Mouse (Mus musculus): ENCODE data around the gene Akap8l. TPM values are rescaled to one million over a fixed set of nuclear protein-coding genes. Genes with fewer than 3 reads are reported as not detected.

The Akap8l gene
- polyA plus RNA-seq, 1 experiment from 2014 or later, result 83.5 TPM

GRCm38 (mm10) chr17:32281611-32282310, 68.6 kb downstream of the Akap8l start:
- Histone ChIP-seq H3K4me1 (peaks cover 11% of the 10 kb centered on the region), H3K27ac (no peak overlapping the region), H3K9me3 (no peaks in the 10 kb centered on the region), H3K9ac (no peak overlapping the region), H3K4me3 (replicated peaks) (no peak overlapping the region), H3K4me2 (no peak overlapping the region), H3K27me3 (replicated peaks) (no peaks in the 10 kb centered on the region), H3K36me3 (no peaks in the 10 kb centered on the region)
- 62% methylated on average over 4 of the region's 4 CpGs for WGBS
- ATAC-seq (ENCODE audit: insufficient read depth, low FRiP score, low read depth), result no peak

- H3K4me2 ChIP-seq, result no peak overlapping the region
- peaks cover 11% of the 10 kb centered on the region for H3K4me1 ChIP-seq
- H3K27ac ChIP-seq, result no peak overlapping the region
- WGBS, result 91% methylated on average over 2 of the region's 2 CpGs
- no peaks in the 10 kb centered on the region for H3K27me3 ChIP-seq (replicated peaks)
- no peaks in the 10 kb centered on the region for H3K36me3 ChIP-seq
- no peaks in the 10 kb centered on the region for H3K9me3 ChIP-seq
- ATAC-seq (ENCODE audit: insufficient read depth, low FRiP score, low read depth), result no peak
- no peak overlapping the region for H3K4me3 ChIP-seq (replicated peaks)
- no peak overlapping the region for H3K9ac ChIP-seq
Observed at GRCm38 (mm10) chr17:32281126-32281525, 69.3 kb downstream of the Akap8l start.

GRCm38 (mm10) chr17:32280575-32280974, 69.8 kb downstream of the Akap8l start:
- Histone ChIP-seq H3K9ac (no peak overlapping the region), H3K4me1 (peaks cover 11% of the 10 kb centered on the region), H3K4me2 (no peak overlapping the region), H3K27me3 (replicated peaks) (no peaks in the 10 kb centered on the region), H3K9me3 (no peaks in the 10 kb centered on the region), H3K36me3 (no peaks in the 10 kb centered on the region), H3K4me3 (replicated peaks) (no peak overlapping the region), H3K27ac (no peak overlapping the region)
- ATAC-seq (ENCODE audit: insufficient read depth, low FRiP score, low read depth), result no peak
- 84% methylated on average over 3 of the region's 3 CpGs for WGBS

GRCm38 (mm10) chr17:32277201-32277600, 73.2 kb downstream of the Akap8l start:
- no peaks in the 10 kb centered on the region for H3K9me3 ChIP-seq
- WGBS, result 90% methylated on average over 1 of the region's 1 CpGs
- no peak for ATAC-seq (ENCODE audit: insufficient read depth, low FRiP score, low read depth)
- no peak overlapping the region for H3K4me2 ChIP-seq
- H3K27ac ChIP-seq, result no peak overlapping the region
- no peak overlapping the region for H3K4me3 ChIP-seq (replicated peaks)
- no peak overlapping the region for H3K9ac ChIP-seq
- H3K27me3 ChIP-seq (replicated peaks), result no peaks in the 10 kb centered on the region
- peaks cover 5% of the 10 kb centered on the region; the same call in 1 of the 2 replicates for H3K4me1 ChIP-seq
- no peaks in the 10 kb centered on the region for H3K36me3 ChIP-seq

- 88% methylated on average over 3 of the region's 3 CpGs for WGBS
- H3K4me3 ChIP-seq (replicated peaks), result no peak overlapping the region
- H3K4me1 ChIP-seq, result no peaks in the 10 kb centered on the region
- no peaks in the 10 kb centered on the region for H3K9me3 ChIP-seq
- no peaks in the 10 kb centered on the region for H3K36me3 ChIP-seq
- H3K27me3 ChIP-seq (replicated peaks), result no peaks in the 10 kb centered on the region
- no peak overlapping the region for H3K9ac ChIP-seq
- H3K4me2 ChIP-seq, result no peak overlapping the region
- no peak overlapping the region for H3K27ac ChIP-seq
- ATAC-seq (ENCODE audit: insufficient read depth, low FRiP score, low read depth), result no peak
Observed at GRCm38 (mm10) chr17:32275568-32275967, 74.8 kb downstream of the Akap8l start.

Small RNA genes within 50 kb of the gene (microRNA-seq; reads per million reads assigned to microRNA genes)
- gene Gm22201, result not detected

Other genes starting within 250 kb of the Akap8l start
- gene Notch3, start 183.8 kb downstream of the Akap8l start, polyA plus RNA-seq (2015; fragmentation: Nextera tagmentation; extraction: Ambion mirVana), result 13.1 and 14.2 TPM in 2 replicates
- 1.5 and 5.0 TPM in 2 replicates for gene Ephx3, start 161.1 kb downstream of the Akap8l start, polyA plus RNA-seq (2015; fragmentation: Nextera tagmentation; extraction: Ambion mirVana)
- 68.8 and 79.5 TPM in 2 replicates for gene Brd4, start 65.9 kb downstream of the Akap8l start, polyA plus RNA-seq (2015; fragmentation: Nextera tagmentation; extraction: Ambion mirVana)
- 86.1 and 98.3 TPM in 2 replicates for gene Akap8, start 29.4 kb downstream of the Akap8l start, polyA plus RNA-seq (2015; fragmentation: Nextera tagmentation; extraction: Ambion mirVana)
- gene Wiz, start 38.8 kb upstream of the Akap8l start, polyA plus RNA-seq (2015; fragmentation: Nextera tagmentation; extraction: Ambion mirVana), result 26.2 and 31.2 TPM in 2 replicates
- 2.1 TPM in 2 replicates for gene Rasal3, start 53.0 kb upstream of the Akap8l start, polyA plus RNA-seq (2015; fragmentation: Nextera tagmentation; extraction: Ambion mirVana)
- 0.26 and 0.45 TPM in 2 replicates for gene Pglyrp2, start 73.6 kb upstream of the Akap8l start, polyA plus RNA-seq (2015; fragmentation: Nextera tagmentation; extraction: Ambion mirVana)
- gene Cyp4f39, start 102.1 kb upstream of the Akap8l start, polyA plus RNA-seq (2015; fragmentation: Nextera tagmentation; extraction: Ambion mirVana), result 5.2 and 8.9 TPM in 2 replicates
- 6.5 and 7.4 TPM in 2 replicates for gene Cyp4f17, start 155.4 kb upstream of the Akap8l start, polyA plus RNA-seq (2015; fragmentation: Nextera tagmentation; extraction: Ambion mirVana)
- gene Cyp4f16, start 186.0 kb upstream of the Akap8l start, polyA plus RNA-seq (2015; fragmentation: Nextera tagmentation; extraction: Ambion mirVana), result 24.6 and 26.6 TPM in 2 replicates

Data from stomach, embryonic 15.5 days (tissue).